Mouse (Mus musculus) testis, adult 2 months (tissue): Measurements from ENCODE around the gene Rnf224.

Experiments used
- CTCF ChIP-seq: fragments of 200-500 bp; IDR thresholded peaks from 2 replicates; pipeline ENCODE4 v1.5.1; 2012; ENCODE audit warnings: low read depth, mild to moderate bottlenecking, inconsistent platforms, low read length, moderate library complexity; ENCODE audit not compliant: control insufficient read depth, insufficient read depth, insufficient replicate concordance
- POLR2A ChIP-seq: fragments of 200-500 bp; IDR thresholded peaks from 2 replicates; pipeline ENCODE4 v1.6.1; 2012; ENCODE audit warnings: low read depth, mild to moderate bottlenecking, inconsistent platforms, low read length, moderate library complexity; ENCODE audit not compliant: control insufficient read depth

- TF ChIP-seq POLR2A (no peak), CTCF (no peak)
Observed at GRCm38 (mm10) chr2:25234050-25234449, 2.5 kb downstream of the Rnf224 start, which contains the start of gene Slc34a3.
